Mouse (Mus musculus) MEL (cell line): ENCODE measurements around the gene Abcg3. TPM values are rescaled to one million over a fixed set of nuclear protein-coding genes. Genes with fewer than 3 reads are reported as not detected.

Experiments
- DNase-seq: peaks from one replicate; pipeline ENCODE4 v3.0.0; 2011; ENCODE audit warnings: low read depth, low spot score
- H3K27ac ChIP-seq: 2 replicates; pipeline ENCODE4 v1.5.1; 2012; ENCODE audit warnings: low read depth, mild to moderate bottlenecking, control low read depth, low read length, moderate library complexity; ENCODE audit not compliant: control insufficient read depth
- H3K27me3 ChIP-seq, 2 experiments: fragments of 150-350 bp in 1 of 2; sonication (generic) in 1 of 2; 2 replicates each; pipeline ENCODE4 v1.6.1; 2012; ENCODE audit warnings: low read length in 2 of 2, mild to moderate bottlenecking in 2 of 2, improper control_type of control experiment in 1 of 2, moderate library complexity in 1 of 2; ENCODE audit not compliant: insufficient read depth in 2 of 2, control insufficient read depth in 1 of 2
- H3K36me3 ChIP-seq, 2 experiments: 2 replicates each; pipeline ENCODE4 v1.6.1; 2012 to 2014; ENCODE audit warnings: low read length in 2 of 2, improper control_type of control experiment in 1 of 2, inconsistent platforms in 1 of 2, mild to moderate bottlenecking in 1 of 2; ENCODE audit not compliant: insufficient read depth in 2 of 2, control insufficient read depth in 1 of 2
- H3K4me1 ChIP-seq, 2 experiments: fragments of 150-350 bp in 1 of 2; sonication (generic) in 1 of 2; 2 replicates each; pipeline ENCODE4 v1.6.1; 2012; ENCODE audit warnings: low read length in 2 of 2, improper control_type of control experiment in 1 of 2, mild to moderate bottlenecking in 1 of 2; ENCODE audit not compliant: insufficient read depth in 2 of 2, control insufficient read depth in 1 of 2
- H3K4me3 ChIP-seq, 2 experiments: fragments of 150-350 bp in 1 of 2; sonication (generic) in 1 of 2; 2 replicates each; pipeline ENCODE4 v1.5.1; 2012; ENCODE audit warnings: low read depth in 2 of 2, low read length in 2 of 2, mild to moderate bottlenecking in 2 of 2, moderate library complexity in 2 of 2, control low read depth in 1 of 2, improper control_type of control experiment in 1 of 2; ENCODE audit not compliant: control insufficient read depth in 1 of 2, insufficient read depth in 1 of 2
- H3K79me2 ChIP-seq: 2 replicates; pipeline ENCODE4 v1.6.1; 2012; ENCODE audit warnings: mild to moderate bottlenecking, low read length, moderate library complexity; ENCODE audit not compliant: control insufficient read depth, poor library complexity, insufficient read depth
- H3K9ac ChIP-seq: 2 replicates; pipeline ENCODE4 v1.6.1; 2012; ENCODE audit warnings: low read depth, mild to moderate bottlenecking, control low read depth, low read length, moderate library complexity; ENCODE audit not compliant: control insufficient read depth, poor library complexity, severe bottlenecking
- H3K9me3 ChIP-seq: fragments of 150-350 bp; sonication (generic); replicated peaks from 2 replicates; pipeline ENCODE4 v1.6.1; 2012; ENCODE audit warnings: mild to moderate bottlenecking, low read length, improper control_type of control experiment, moderate library complexity; ENCODE audit not compliant: insufficient read depth
- BHLHE40 ChIP-seq: IDR thresholded peaks from 2 replicates; pipeline ENCODE4 v1.6.1; 2012; ENCODE audit warnings: low read depth, mild to moderate bottlenecking, inconsistent platforms, low read length, improper control_type of control experiment, borderline replicate concordance
- CHD2 ChIP-seq: IDR thresholded peaks from 2 replicates; pipeline ENCODE4 v1.6.1; 2011; ENCODE audit warnings: low read length, improper control_type of control experiment
- CTCF ChIP-seq, 3 experiments: IDR thresholded peaks in 2 of 3; conservative IDR thresholded peaks in 1 of 3; 2 replicates each; pipeline ENCODE4 v1.5.1; 2011 to 2012; ENCODE audit warnings: low read length in 3 of 3, low read depth in 2 of 3, mild to moderate bottlenecking in 2 of 3, improper control_type of control experiment in 1 of 3, inconsistent platforms in 1 of 3, mixed read lengths in 1 of 3, moderate library complexity in 1 of 3; ENCODE audit not compliant: control insufficient read depth in 1 of 3, insufficient read depth in 1 of 3, poor library complexity in 1 of 3, severe bottlenecking in 1 of 3
- E2F4 ChIP-seq: IDR thresholded peaks from 2 replicates; pipeline ENCODE4 v1.6.1; 2011; ENCODE audit warnings: low read depth, low read length, improper control_type of control experiment, borderline replicate concordance
- ELF1 ChIP-seq: IDR thresholded peaks from 2 replicates; pipeline ENCODE4 v1.6.1; 2014; ENCODE audit warnings: low read depth, mild to moderate bottlenecking, inconsistent platforms, low read length, improper control_type of control experiment, moderate library complexity
- HCFC1 ChIP-seq: IDR thresholded peaks from 2 replicates; pipeline ENCODE4 v1.6.1; 2012; ENCODE audit warnings: low read depth, mild to moderate bottlenecking, inconsistent platforms, low read length, improper control_type of control experiment, moderate library complexity
- JUND ChIP-seq: IDR thresholded peaks from 2 replicates; pipeline ENCODE4 v1.6.1; 2011; ENCODE audit warnings: low read depth, mild to moderate bottlenecking, improper control_type of control experiment, low read length
- KAT2A ChIP-seq: conservative IDR thresholded peaks from 2 replicates; pipeline ENCODE4 v1.6.1; 2012; ENCODE audit warnings: low read depth, low read length, improper control_type of control experiment, inconsistent platforms
- MAFK ChIP-seq: IDR thresholded peaks from 2 replicates; pipeline ENCODE4 v1.6.1; 2011; ENCODE audit warnings: low read depth, mild to moderate bottlenecking, low read length, improper control_type of control experiment, borderline replicate concordance
- MYB ChIP-seq: IDR thresholded peaks from 2 replicates; pipeline ENCODE4 v1.6.1; 2011; ENCODE audit warnings: mild to moderate bottlenecking, low read depth, low read length, improper control_type of control experiment
- MYC ChIP-seq: IDR thresholded peaks from 2 replicates; pipeline ENCODE4 v1.6.1; 2011; ENCODE audit warnings: low read depth, mild to moderate bottlenecking, low read length, improper control_type of control experiment, moderate library complexity
- NRF1 ChIP-seq: IDR thresholded peaks from 2 replicates; pipeline ENCODE4 v1.6.1; 2014; ENCODE audit warnings: low read depth, mild to moderate bottlenecking, inconsistent platforms, low read length, improper control_type of control experiment, moderate library complexity; ENCODE audit not compliant: poor library complexity, insufficient read depth, severe bottlenecking
- POLR2A ChIP-seq, 2 experiments: IDR thresholded peaks; 2 replicates each; pipeline ENCODE4 v1.6.1; 2011 to 2012; ENCODE audit warnings: low read length in 2 of 2, mild to moderate bottlenecking in 2 of 2, control low read depth in 1 of 2, improper control_type of control experiment in 1 of 2, low read depth in 1 of 2, moderate library complexity in 1 of 2; ENCODE audit not compliant: control insufficient read depth in 1 of 2, insufficient read depth in 1 of 2, poor library complexity in 1 of 2
- POLR2AphosphoS2 ChIP-seq: IDR thresholded peaks from 2 replicates; pipeline ENCODE4 v1.6.1; 2011; ENCODE audit warnings: low read length, improper control_type of control experiment
- RAD21 ChIP-seq: IDR thresholded peaks from 2 replicates; pipeline ENCODE4 v1.6.1; 2011; ENCODE audit warnings: mild to moderate bottlenecking, low read depth, low read length, improper control_type of control experiment
- SIN3A ChIP-seq: IDR thresholded peaks from 2 replicates; pipeline ENCODE4 v1.6.1; 2012; ENCODE audit warnings: low read length, improper control_type of control experiment, inconsistent platforms
- SMC3 ChIP-seq: IDR thresholded peaks from 2 replicates; pipeline ENCODE4 v1.6.1; 2011; ENCODE audit warnings: low read depth, low read length, improper control_type of control experiment
- TAL1 ChIP-seq: IDR thresholded peaks from 2 replicates; pipeline ENCODE4 v1.6.1; 2012; ENCODE audit warnings: mild to moderate bottlenecking, inconsistent platforms, low read length, moderate library complexity, mixed read lengths
- UBTF ChIP-seq: IDR thresholded peaks from 2 replicates; pipeline ENCODE4 v1.6.1; 2012; ENCODE audit warnings: low read depth, mild to moderate bottlenecking, inconsistent platforms, low read length, improper control_type of control experiment, moderate library complexity, borderline replicate concordance; ENCODE audit not compliant: insufficient read depth
- USF1 ChIP-seq: IDR thresholded peaks from 2 replicates; pipeline ENCODE4 v1.6.1; 2014; ENCODE audit warnings: low read depth, mild to moderate bottlenecking, inconsistent platforms, low read length, improper control_type of control experiment, moderate library complexity
- ZC3H11A ChIP-seq: IDR thresholded peaks from 2 replicates; pipeline ENCODE4 v1.6.1; 2012; ENCODE audit warnings: low read depth, mild to moderate bottlenecking, inconsistent platforms, low read length, improper control_type of control experiment
- ZKSCAN1 ChIP-seq: IDR thresholded peaks from 2 replicates; pipeline ENCODE4 v1.6.1; 2012; ENCODE audit warnings: low read depth, mild to moderate bottlenecking, inconsistent platforms, low read length, improper control_type of control experiment, moderate library complexity
- ZMIZ1 ChIP-seq: IDR thresholded peaks from 2 replicates; pipeline ENCODE4 v1.6.1; 2012; ENCODE audit warnings: low read depth, mild to moderate bottlenecking, inconsistent platforms, low read length, improper control_type of control experiment, moderate library complexity
- ZNF384 ChIP-seq: IDR thresholded peaks from 2 replicates; pipeline ENCODE4 v1.6.1; 2012; ENCODE audit warnings: low read depth, mild to moderate bottlenecking, inconsistent platforms, low read length, improper control_type of control experiment
- polyA plus RNA-seq, 2 experiments: library from polyadenylated mRNA; stranded (reverse) in 1 of 2; unstranded in 1 of 2; fragments of >175 nt in 1 of 2; fragments of >200 nt in 1 of 2; gene quantifications; 2 replicates each; pipeline versions ENCODE4 v1.2.1 to v1.2.4; 2012; ENCODE audit warnings: low replicate concordance in 2 of 2, low read depth in 1 of 2; ENCODE audit not compliant: insufficient read length in 2 of 2, insufficient read depth in 1 of 2, missing spikeins in 1 of 2
- total RNA-seq: library from RNA; depleted of rRNA; stranded (reverse); fragments of 300-350 nt; gene quantifications from 2 replicates; pipeline ENCODE4 v1.2.3, GENCODE M21; 2012

The Abcg3 gene
- total and polyA plus RNA-seq, 3 experiments: not detected

DNA sequence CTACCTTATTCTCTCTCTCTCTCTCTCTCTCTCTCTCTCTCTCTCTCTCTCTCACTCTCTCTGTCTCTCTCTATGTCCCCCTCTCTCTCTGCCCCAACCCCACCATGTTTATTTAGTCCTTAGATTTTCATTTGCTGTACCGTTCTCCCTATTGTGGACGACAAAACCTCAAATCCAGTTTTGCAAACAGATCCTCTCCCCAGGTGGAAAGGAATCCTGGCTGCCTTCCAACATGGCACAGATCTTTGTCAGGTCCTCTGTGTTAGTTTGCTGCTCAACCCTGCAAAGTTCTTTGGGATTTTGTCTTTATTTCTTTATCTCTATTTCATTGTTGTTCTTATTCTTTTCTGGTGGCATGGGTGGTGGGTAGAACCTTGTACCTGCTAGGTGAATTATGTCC is 6.9 kb upstream of the Abcg3 start:
- Histone ChIP-seq H3K27me3 (no peaks in the 10 kb centered on the region), H3K9ac (no peak overlapping the region), H3K79me2 (no peaks in the 10 kb centered on the region), H3K36me3 (no peaks in the 10 kb centered on the region), H3K9me3 (no peaks in the 10 kb centered on the region), H3K27ac (no peak overlapping the region), H3K4me3 (no peak overlapping the region), H3K4me1 (no peaks in the 10 kb centered on the region)
- TF ChIP-seq CTCF (IDR thresholded peaks at IDR 0.05 in 2 of 3, conservative IDR thresholded peaks at IDR 0.05 in 1 of 3; ENCODE audit: control insufficient read depth in 1 of 3, insufficient read depth in 1 of 3, low read depth in 2 of 3, low read length in 3 of 3, poor library complexity in 1 of 3, severe bottlenecking in 1 of 3): no peak
- TF ChIP-seq JUND: no peak
- TF ChIP-seq NRF1: no peak
- no peak for DNase-seq

DNA sequence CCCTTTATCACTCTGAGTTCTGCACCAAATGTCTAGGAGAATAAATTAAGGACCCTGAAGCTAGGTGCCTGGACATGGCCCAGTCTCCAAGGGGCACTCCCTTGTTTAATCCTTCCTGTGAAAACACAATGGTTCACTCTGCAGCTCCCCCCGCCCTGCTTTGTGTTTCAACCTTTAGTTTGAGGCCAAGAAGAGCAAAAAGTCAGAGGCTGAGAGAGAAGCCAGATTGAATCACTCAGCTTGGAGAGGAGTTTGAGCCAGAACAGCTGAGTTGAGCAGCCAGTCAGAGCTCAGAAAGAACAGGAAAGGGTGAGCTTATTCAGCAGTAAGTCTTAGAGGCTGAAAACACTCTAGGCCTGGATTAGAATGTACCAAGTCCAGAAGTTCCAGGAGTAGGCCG is 5.5 kb upstream of the Abcg3 start:
- no peak overlapping the region for H3K9ac ChIP-seq
- TF ChIP-seq CHD2 (no peak), ZKSCAN1 (no peak), POLR2A (IDR thresholded peaks at IDR 0.05; ENCODE audit: control insufficient read depth in 1 of 2, insufficient read depth in 1 of 2, low read depth in 1 of 2, low read length in 2 of 2, poor library complexity in 1 of 2) (no peak), MYC (no peak), USF1 (no peak), KAT2A (no peak), RAD21 (no peak), JUND (no peak), HCFC1 (no peak), MAFK (no peak), TAL1 (no peak)
- DNase-seq: no peak
- H3K27ac ChIP-seq: no peak overlapping the region
- H3K36me3 ChIP-seq: no peaks in the 10 kb centered on the region
- no peaks in the 10 kb centered on the region for H3K27me3 ChIP-seq
- H3K9me3 ChIP-seq: no peaks in the 10 kb centered on the region
- no peak overlapping the region for H3K4me3 ChIP-seq
- no peaks in the 10 kb centered on the region for H3K4me1 ChIP-seq
- no peaks in the 10 kb centered on the region for H3K79me2 ChIP-seq

DNA sequence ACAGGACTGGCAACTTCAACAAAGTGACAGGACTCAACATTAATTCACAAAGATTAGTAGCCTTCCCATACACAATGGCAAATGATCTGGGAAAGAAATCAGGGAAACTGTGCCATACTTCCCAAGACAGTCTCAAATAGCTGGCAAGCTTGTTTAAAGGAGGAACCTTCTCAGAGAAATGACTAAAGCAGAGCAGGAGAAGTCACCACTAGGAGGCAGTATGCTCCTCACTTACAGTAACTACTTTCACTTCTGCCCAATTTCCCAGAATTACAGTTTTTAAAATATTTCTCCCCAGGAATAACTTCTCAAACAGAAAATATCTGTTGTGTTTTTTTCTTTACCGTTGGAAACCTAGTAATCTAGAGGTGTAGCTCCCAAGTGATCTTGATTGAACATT is 4.2 kb upstream of the Abcg3 start:
- H3K27me3 ChIP-seq: no peaks in the 10 kb centered on the region; a peak in 1 of 4 replicates
- no peak for TF ChIP-seq ELF1
- no peak for TF ChIP-seq TAL1
- no peak for TF ChIP-seq JUND
- TF ChIP-seq RAD21: peak; percentile 43
- no peak for TF ChIP-seq E2F4
- no peak for TF ChIP-seq POLR2AphosphoS2
- TF ChIP-seq ZMIZ1: no peak
- TF ChIP-seq ZC3H11A: 0 out of 2 replicates have a peak, but pooled peaks have one; percentile 29
- TF ChIP-seq CTCF (IDR thresholded peaks at IDR 0.05 in 2 of 3, conservative IDR thresholded peaks at IDR 0.05 in 1 of 3; ENCODE audit: control insufficient read depth in 1 of 3, insufficient read depth in 1 of 3, low read depth in 2 of 3, low read length in 3 of 3, poor library complexity in 1 of 3, severe bottlenecking in 1 of 3): peak in 2 of 3 experiments; percentile 14 to 59; a peak in 3 of 6 replicates
- no peak for TF ChIP-seq UBTF
- no peak for TF ChIP-seq MYB
- no peak for TF ChIP-seq ZNF384
- no peak for TF ChIP-seq SIN3A
- peak; percentile 49 for TF ChIP-seq SMC3
- TF ChIP-seq BHLHE40: no peak
- no peaks in the 10 kb centered on the region for H3K79me2 ChIP-seq
- no peaks in the 10 kb centered on the region for H3K9me3 ChIP-seq
- no peaks in the 10 kb centered on the region for H3K4me1 ChIP-seq
- peak; percentile 55 for DNase-seq
- no peaks in the 10 kb centered on the region for H3K36me3 ChIP-seq
- no peak overlapping the region for H3K9ac ChIP-seq
- no peak overlapping the region for H3K4me3 ChIP-seq
- H3K27ac ChIP-seq: no peak overlapping the region
